Mouse (Mus musculus) liver, adult 2 months (tissue): ENCODE results near the gene Herc3.

Experiments used
- CTCF ChIP-seq: fragments of 200-500 bp; IDR thresholded peaks from 2 replicates; pipeline ENCODE4 v1.5.1; 2011; ENCODE audit warnings: low read depth, low read length, control low read depth
- POLR2A ChIP-seq: fragments of 200-500 bp; IDR thresholded peaks from 2 replicates; pipeline ENCODE4 v1.6.1; 2011; ENCODE audit warnings: low read length, control low read depth; ENCODE audit not compliant: insufficient read depth; ENCODE audit errors: extremely low read depth

DNA sequence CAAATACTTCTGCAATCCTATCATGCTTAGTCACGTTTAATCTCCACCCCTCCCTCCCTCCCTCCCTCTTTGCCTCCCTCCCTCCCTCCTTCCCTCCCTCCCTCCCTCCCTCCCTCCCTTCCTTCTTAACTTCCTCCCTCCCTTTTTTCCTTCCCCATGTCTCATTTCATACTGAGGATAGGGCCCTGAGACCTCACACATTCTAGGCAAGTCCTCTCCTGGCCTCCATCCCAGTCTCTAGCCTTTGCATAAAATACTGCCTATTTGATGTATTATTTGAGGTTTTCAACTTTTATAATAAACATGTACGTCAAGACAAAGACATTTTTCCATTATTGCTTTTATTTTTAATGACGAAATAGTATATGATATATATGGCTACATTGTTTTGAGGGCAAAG is 82.3 kb downstream of the Herc3 start:
- TF ChIP-seq CTCF (no peak), POLR2A (no peak)
